Mouse (Mus musculus) R1 (cell line): ENCODE measurements at regions not wholly inside any gene's neighbourhood (a gene's known extent, or its start where the extent isn't known, plus 50 kb on each side); places are given as distances from the start of the nearest gene placed in this dataset.

Source experiments
- DNase-seq: peaks from one replicate; pipeline ENCODE4 v3.0.0-alpha.2; 2018; ENCODE audit warnings: low read depth, low spot score

GRCm38 (mm10) chr5:91198620-91199019, 59.2 kb downstream of the Areg start:
- DNase-seq = peak; percentile 44

GRCm38 (mm10) chr5:91200448-91200847, 61.0 kb downstream of the Areg start:
- DNase-seq = no peak

- no peak for DNase-seq
Observed at GRCm38 (mm10) chr5:91204225-91205005, 65.0 kb downstream of the Areg start.

GRCm38 (mm10) chr5:91205350-91205880, 66.0 kb downstream of the Areg start:
- DNase-seq = no peak

- DNase-seq = no peak
Observed at GRCm38 (mm10) chr5:91206569-91207490, 67.4 kb downstream of the Areg start.

GRCm38 (mm10) chr5:91220174-91220573, 80.8 kb downstream of the Areg start:
- DNase-seq = no peak

- DNase-seq = no peak
Observed at GRCm38 (mm10) chr5:91241656-91242055, 102.3 kb downstream of the Areg start.

- no peak for DNase-seq
Observed at GRCm38 (mm10) chr5:91247444-91247843, 108.0 kb downstream of the Areg start.

- no peak for DNase-seq
Observed at GRCm38 (mm10) chr5:91261895-91262294, 122.5 kb downstream of the Areg start.

- no peak for DNase-seq
Observed at GRCm38 (mm10) chr5:91262526-91262925, 123.1 kb downstream of the Areg start.

- peak; percentile 13 for DNase-seq
Observed at GRCm38 (mm10) chr5:91270747-91271146, 131.3 kb downstream of the Areg start.

- no peak for DNase-seq
Observed at GRCm38 (mm10) chr5:91271416-91271815, 131.4 kb downstream of the Btc start.

GRCm38 (mm10) chr5:91274411-91274810, 128.4 kb downstream of the Btc start:
- no peak for DNase-seq

- DNase-seq = no peak
Observed at GRCm38 (mm10) chr5:91278466-91278865, 124.3 kb downstream of the Btc start.

GRCm38 (mm10) chr5:91279464-91279863, 123.3 kb downstream of the Btc start:
- DNase-seq = no peak

- no peak for DNase-seq
Observed at GRCm38 (mm10) chr5:91282969-91283368, 119.8 kb downstream of the Btc start.

GRCm38 (mm10) chr5:91293073-91293472, 109.7 kb downstream of the Btc start:
- no peak for DNase-seq

- DNase-seq = no peak
Observed at GRCm38 (mm10) chr5:91294957-91295356, 107.8 kb downstream of the Btc start.

GRCm38 (mm10) chr5:91297068-91297467, 105.7 kb downstream of the Btc start:
- DNase-seq = no peak

- peak; percentile 9 for DNase-seq
Observed at GRCm38 (mm10) chr5:91302114-91302513, 100.7 kb downstream of the Btc start.

- no peak for DNase-seq
Observed at GRCm38 (mm10) chr5:91302943-91303342, 99.9 kb downstream of the Btc start.

GRCm38 (mm10) chr5:91303702-91304101, 99.1 kb downstream of the Btc start:
- DNase-seq = peak; percentile 8
